Mouse (Mus musculus) hindbrain, embryonic 10.5 days (tissue): ENCODE measurements at regions not wholly inside any gene's neighbourhood (a gene's known extent, or its start where the extent isn't known, plus 50 kb on each side); places are given as distances from the start of the nearest gene placed in this dataset.

Experiments
- DNase-seq: peaks from one replicate; pipeline ENCODE4 v3.0.0-alpha.2; 2017; ENCODE audit warnings: low spot score
- H3K27ac ChIP-seq: fragments of 300-500 bp; sonication (generic); 2 replicates; pipeline ENCODE4 v1.5.1; 2016; ENCODE audit warnings: mild to moderate bottlenecking, moderate library complexity
- H3K27me3 ChIP-seq: fragments of 300-500 bp; sonication (generic); 2 replicates; pipeline ENCODE4 v1.6.1; 2016; ENCODE audit warnings: mild to moderate bottlenecking; ENCODE audit not compliant: poor library complexity, insufficient read depth, severe bottlenecking
- H3K36me3 ChIP-seq: fragments of 300-500 bp; sonication (generic); 2 replicates; pipeline ENCODE4 v1.6.1; 2016; ENCODE audit warnings: mild to moderate bottlenecking, moderate library complexity
- H3K4me1 ChIP-seq: fragments of 300-500 bp; sonication (generic); replicated peaks from 2 replicates; pipeline ENCODE4 v1.6.1; 2016; ENCODE audit warnings: mild to moderate bottlenecking
- H3K4me3 ChIP-seq: fragments of 300-500 bp; sonication (generic); 2 replicates; pipeline ENCODE4 v1.5.1; 2016; ENCODE audit warnings: mild to moderate bottlenecking, moderate library complexity
- H3K9me3 ChIP-seq: fragments of 300-500 bp; sonication (generic); 2 replicates; pipeline ENCODE4 v1.6.1; 2016; ENCODE audit warnings: mild to moderate bottlenecking, moderate library complexity
- WGBS: fragments of 180-500 bp; shearing (Covaris S2); methylation state at CpG from one replicate; pipeline ENCODE4 v1.1.7; 2016; 5-methylcytosine and 5-hydroxymethylcytosine counted together

GRCm38 (mm10) chr16:42396596-42396995 is 56.1 kb upstream of the Gap43 start:
- WGBS: 67% methylated on average over 1 of the region's 1 CpGs
- Histone ChIP-seq H3K4me1 (peaks cover 5% of the 10 kb centered on the region; the same call in 1 of the 2 replicates), H3K27ac (no peak overlapping the region), H3K27me3 (no peaks in the 10 kb centered on the region), H3K9me3 (no peaks in the 10 kb centered on the region), H3K36me3 (no peaks in the 10 kb centered on the region), H3K4me3 (no peak overlapping the region)
- no peak for DNase-seq
